In genomic region chr13:115405916-115406315, GRCm38 (mm10) we compare ENCODE assay signal across 12 mouse cellular contexts.
"Had no signal": no experiment of that assay in that cellular context is flagged by ENCODE, and none has a peak within 500 bp of the region (broad histone marks: within the 10 kb centered on the region; RNA-seq: fewer than 3 reads in every experiment).

No protein-coding gene starts in this region.

- DNase-seq: gastrocnemius, postnatal 10 days; gastrocnemius, postnatal 25 days; heart, adult 18-20 months; heart, postnatal 10 days; heart, postnatal 4 days; kidney, adult 18-20 months; kidney, adult 8-10 months; kidney, postnatal 10 days; kidney, postnatal 25 days; kidney, postnatal 4 days; liver; liver, embryonic 13.5 days had no signal
